Mouse (Mus musculus): ENCODE data around the gene F2rl2.

DNA sequence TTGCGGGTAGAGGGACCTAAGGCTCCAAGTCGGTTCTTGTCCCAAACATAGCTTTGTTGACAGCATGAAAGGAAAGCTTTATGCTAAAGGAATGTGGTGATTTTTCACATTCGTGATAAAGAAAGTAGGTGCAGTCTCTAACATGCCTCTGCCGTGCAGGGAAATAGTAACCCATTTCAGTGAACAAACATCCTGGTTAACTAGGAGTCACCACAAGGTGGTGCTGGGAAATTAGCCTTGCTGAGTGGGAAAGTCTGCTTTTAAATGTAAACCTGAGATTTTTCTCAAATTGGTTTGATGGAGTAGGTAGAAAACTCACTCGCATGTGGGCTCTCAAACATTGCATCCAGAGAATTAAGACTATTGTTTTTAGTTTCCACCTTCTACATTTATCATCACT is 43.0 kb downstream of the F2rl2 start:
- no peak for TF ChIP-seq CTCF (IDR thresholded peaks at IDR 0.05; ENCODE audit: control insufficient read depth, insufficient read depth, insufficient replicate concordance, low read depth, low read length)
- no peak for TF ChIP-seq POLR2A (IDR thresholded peaks at IDR 0.05; ENCODE audit: control insufficient read depth, low read depth, low read length)

All from testis, adult 2 months (tissue).